Mouse (Mus musculus) myocyte (in vitro differentiated cells): ENCODE results near the gene Lsm12. TPM values are rescaled to one million over a fixed set of nuclear protein-coding genes. Genes with fewer than 3 reads are reported as not detected.

Experiments
- H3K27me3 ChIP-seq: one replicate; pipeline ENCODE4 v1.6.1; 2011; ENCODE audit not compliant: control insufficient read depth, insufficient read depth, insufficient read length
- H3K36me3 ChIP-seq: one replicate; pipeline ENCODE4 v1.6.1; 2011; ENCODE audit not compliant: control insufficient read depth, insufficient read depth
- H3K4me2 ChIP-seq: one replicate; pipeline ENCODE4 v1.6.1; 2011; ENCODE audit warnings: low read depth, control low read depth
- H3K4me3 ChIP-seq: one replicate; pipeline ENCODE4 v1.5.1; 2011; ENCODE audit warnings: mild to moderate bottlenecking, control low read depth, moderate library complexity
- H3K79me2 ChIP-seq: one replicate; pipeline ENCODE4 v1.6.1; 2011; ENCODE audit not compliant: control insufficient read depth, insufficient read depth
- H3ac ChIP-seq: one replicate; pipeline ENCODE4 v1.6.1; 2011; ENCODE audit not compliant: control insufficient read depth, insufficient read length
- CEBPB ChIP-seq: IDR thresholded peaks from 2 replicates; pipeline ENCODE4 v1.6.1; 2011; ENCODE audit warnings: mild to moderate bottlenecking, moderate library complexity; ENCODE audit not compliant: poor library complexity, insufficient read depth, severe bottlenecking
- E2F4 ChIP-seq: IDR thresholded peaks from one replicate; pipeline ENCODE4 v1.6.1; 2011; ENCODE audit warnings: mild to moderate bottlenecking, control low read depth, moderate library complexity; ENCODE audit not compliant: insufficient read depth
- MAX ChIP-seq: IDR thresholded peaks from one replicate; pipeline ENCODE4 v1.6.1; 2011; ENCODE audit warnings: low read depth, mild to moderate bottlenecking, control low read depth
- MYOD1 ChIP-seq, 3 experiments: IDR thresholded peaks; one replicate each; pipeline ENCODE4 v1.6.1; 2011; ENCODE audit warnings: control low read depth in 2 of 3, low read depth in 2 of 3, mild to moderate bottlenecking in 2 of 3, moderate library complexity in 1 of 3; ENCODE audit not compliant: insufficient read length in 2 of 3, control insufficient read depth in 1 of 3
- MYOG ChIP-seq, 3 experiments: IDR thresholded peaks; one replicate each; pipeline ENCODE4 v1.6.1; 2011; ENCODE audit warnings: control low read depth in 2 of 3, low read depth in 2 of 3, mild to moderate bottlenecking in 2 of 3; ENCODE audit not compliant: insufficient read length in 2 of 3, control insufficient read depth in 1 of 3, insufficient read depth in 1 of 3
- POLR2A ChIP-seq: IDR thresholded peaks from one replicate; pipeline ENCODE4 v1.6.1; 2011; ENCODE audit warnings: low read depth, mild to moderate bottlenecking, control low read depth, moderate library complexity; ENCODE audit not compliant: insufficient read length
- POLR2AphosphoS2 ChIP-seq: IDR thresholded peaks from one replicate; pipeline ENCODE4 v1.6.1; 2011; ENCODE audit warnings: low read depth, control low read depth; ENCODE audit not compliant: insufficient read length
- REST ChIP-seq: IDR thresholded peaks from one replicate; pipeline ENCODE4 v1.6.1; 2011; ENCODE audit warnings: mild to moderate bottlenecking, control low read depth, moderate library complexity; ENCODE audit not compliant: insufficient read depth, insufficient read length
- SRF ChIP-seq: IDR thresholded peaks from one replicate; pipeline ENCODE4 v1.6.1; 2011; ENCODE audit warnings: low read depth; ENCODE audit not compliant: control insufficient read depth, insufficient read length
- TCF12 ChIP-seq: IDR thresholded peaks from one replicate; pipeline ENCODE4 v1.6.1; 2011; ENCODE audit warnings: mild to moderate bottlenecking, control low read depth; ENCODE audit not compliant: poor library complexity, insufficient read depth, severe bottlenecking
- TCF3 ChIP-seq: IDR thresholded peaks from one replicate; pipeline ENCODE4 v1.6.1; 2011; ENCODE audit warnings: low read depth, control low read depth; ENCODE audit not compliant: insufficient read length
- USF1 ChIP-seq: IDR thresholded peaks from one replicate; pipeline ENCODE4 v1.6.1; 2011; ENCODE audit warnings: low read depth, mild to moderate bottlenecking, control low read depth, moderate library complexity
- polyA plus RNA-seq: library from polyadenylated mRNA; unstranded; fragments of >200 nt; fragmentation: generic; extraction: Trizol; gene quantifications from one replicate; pipeline ENCODE4 v1.2.1, GENCODE M21; 2012; ENCODE audit warnings: missing spikeins

The Lsm12 gene
- polyA plus RNA-seq, 1 experiment: 33.1 TPM

DNA sequence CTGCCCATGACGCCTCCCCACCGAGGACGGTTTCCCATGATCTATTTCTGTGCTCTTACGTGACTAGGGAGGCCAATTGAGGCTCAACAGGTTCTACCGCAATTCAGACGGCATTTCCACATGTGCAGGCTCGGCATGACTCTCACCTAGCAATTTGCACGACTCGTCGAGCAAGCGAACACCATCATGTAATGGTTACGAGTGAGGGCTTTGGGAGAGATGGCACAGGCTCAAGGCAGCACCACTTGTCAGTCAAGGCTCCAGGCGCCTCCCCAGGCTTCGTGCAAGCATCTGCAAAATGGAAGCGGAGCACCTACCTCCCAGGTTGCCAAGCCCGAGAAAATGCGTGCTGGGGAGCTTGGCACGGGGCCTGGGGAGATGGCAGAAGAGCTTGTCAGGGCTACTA, 26.8 kb upstream of the Lsm12 start:
- Histone ChIP-seq H3K79me2 (peaks cover 68% of the 10 kb centered on the region), H3K4me2 (no peak overlapping the region), H3K4me3 (no peak overlapping the region), H3K27me3 (no peaks in the 10 kb centered on the region), H3ac (no peak overlapping the region), H3K36me3 (no peaks in the 10 kb centered on the region)
- TF ChIP-seq POLR2A: no peak
- TF ChIP-seq USF1: no peak
- no peak for TF ChIP-seq CEBPB
- no peak for TF ChIP-seq MAX
- TF ChIP-seq E2F4: no peak
- TF ChIP-seq TCF3: no peak
- no peak for TF ChIP-seq SRF
- no peak for TF ChIP-seq REST
- TF ChIP-seq TCF12: no peak
- TF ChIP-seq MYOG (IDR thresholded peaks at IDR 0.05; ENCODE audit: control insufficient read depth in 1 of 3, insufficient read depth in 1 of 3, insufficient read length in 2 of 3, low read depth in 2 of 3): no peak
- no peak for TF ChIP-seq MYOD1 (IDR thresholded peaks at IDR 0.05; ENCODE audit: control insufficient read depth in 1 of 3, insufficient read length in 2 of 3, low read depth in 2 of 3)
- no peak for TF ChIP-seq POLR2AphosphoS2

GRCm38 (mm10) chr11:102211011-102211410, 25.9 kb upstream of the Lsm12 start:
- peaks cover 62% of the 10 kb centered on the region for H3K79me2 ChIP-seq

DNA sequence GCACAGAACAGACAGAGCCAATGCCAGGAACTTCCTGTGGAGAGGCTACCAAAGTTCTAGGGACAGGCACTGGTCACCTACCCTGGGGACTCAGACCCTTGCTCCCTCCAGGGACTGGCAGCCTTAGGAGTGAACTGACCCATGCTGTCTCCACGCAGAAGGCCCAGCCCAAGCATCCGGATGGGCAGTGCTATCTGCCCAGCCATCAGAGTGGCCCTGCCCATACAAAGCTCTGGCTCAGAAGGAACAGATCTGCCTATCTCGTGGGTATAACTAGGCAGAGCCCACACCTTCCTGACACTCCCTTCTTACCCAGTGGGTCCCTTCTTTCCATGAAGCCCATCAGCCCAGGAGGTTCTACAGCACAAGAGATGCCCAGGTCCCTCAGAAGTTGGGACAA, 25.1 kb upstream of the Lsm12 start:
- TF ChIP-seq MYOG (IDR thresholded peaks at IDR 0.05; ENCODE audit: control insufficient read depth in 1 of 3, insufficient read depth in 1 of 3, insufficient read length in 2 of 3, low read depth in 2 of 3) (no peak), E2F4 (no peak), MAX (no peak), USF1 (no peak), CEBPB (no peak), SRF (no peak), TCF12 (no peak), POLR2AphosphoS2 (no peak), MYOD1 (IDR thresholded peaks at IDR 0.05; ENCODE audit: control insufficient read depth in 1 of 3, insufficient read length in 2 of 3, low read depth in 2 of 3) (no peak), TCF3 (no peak), POLR2A (no peak), REST (no peak)
- Histone ChIP-seq H3ac (no peak overlapping the region), H3K36me3 (peaks cover 9% of the 10 kb centered on the region), H3K4me2 (peak overlapping the region; percentile 83), H3K79me2 (peaks cover 54% of the 10 kb centered on the region), H3K4me3 (no peak overlapping the region), H3K27me3 (no peaks in the 10 kb centered on the region)

More at GRCm38 (mm10) chr11:102211011-102211410, 25.9 kb upstream of the Lsm12 start:
- TF ChIP-seq MAX (no peak), CEBPB (no peak), TCF12 (no peak), USF1 (no peak), POLR2AphosphoS2 (no peak), E2F4 (no peak), SRF (no peak), POLR2A (no peak), MYOG (IDR thresholded peaks at IDR 0.05; ENCODE audit: control insufficient read depth in 1 of 3, insufficient read depth in 1 of 3, insufficient read length in 2 of 3, low read depth in 2 of 3) (no peak), MYOD1 (IDR thresholded peaks at IDR 0.05; ENCODE audit: control insufficient read depth in 1 of 3, insufficient read length in 2 of 3, low read depth in 2 of 3) (no peak), REST (no peak), TCF3 (no peak)
- Histone ChIP-seq H3K27me3 (no peaks in the 10 kb centered on the region), H3K4me2 (no peak overlapping the region), H3K36me3 (peaks cover 1% of the 10 kb centered on the region), H3ac (no peak overlapping the region), H3K4me3 (no peak overlapping the region)

DNA sequence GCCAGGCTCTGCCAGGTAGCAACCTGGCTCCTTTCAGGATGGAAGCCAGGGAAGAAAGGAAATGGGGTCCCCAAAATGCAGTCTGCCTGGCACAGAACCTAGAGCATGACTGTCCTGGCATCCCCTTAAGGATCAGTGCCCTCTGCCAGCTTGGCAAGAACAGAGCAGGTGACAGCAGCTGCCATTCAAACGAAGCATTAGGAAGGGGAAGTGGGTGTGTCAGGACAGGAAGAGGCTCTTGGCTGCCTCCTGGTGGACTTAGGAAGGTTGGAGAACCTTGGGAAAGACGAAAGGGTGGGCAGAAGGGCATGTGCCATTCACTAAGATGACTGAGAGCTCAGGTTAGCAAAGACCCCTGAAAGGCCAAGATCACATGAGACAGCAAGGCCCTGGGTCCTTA, 24.6 kb upstream of the Lsm12 start:
- H3K36me3 ChIP-seq: peaks cover 12% of the 10 kb centered on the region
- peak overlapping the region; percentile 83 for H3K4me2 ChIP-seq
- H3K79me2 ChIP-seq: peaks cover 49% of the 10 kb centered on the region
- no peak for TF ChIP-seq E2F4
- TF ChIP-seq POLR2AphosphoS2: no peak
- TF ChIP-seq TCF3: no peak
- no peak for TF ChIP-seq USF1
- no peak for TF ChIP-seq MAX
- peak; percentile 28 to 87 (median 77) for TF ChIP-seq MYOD1 (IDR thresholded peaks at IDR 0.05; ENCODE audit: control insufficient read depth in 1 of 3, insufficient read length in 2 of 3, low read depth in 2 of 3)
- TF ChIP-seq MYOG (IDR thresholded peaks at IDR 0.05; ENCODE audit: control insufficient read depth in 1 of 3, insufficient read depth in 1 of 3, insufficient read length in 2 of 3, low read depth in 2 of 3): peak; percentile 26 to 73 (median 44)
- TF ChIP-seq REST: no peak
- no peak for TF ChIP-seq POLR2A
- TF ChIP-seq TCF12: no peak
- no peak for TF ChIP-seq SRF
- TF ChIP-seq CEBPB: no peak
- H3ac ChIP-seq: no peak overlapping the region
- H3K4me3 ChIP-seq: no peak overlapping the region
- H3K27me3 ChIP-seq: no peaks in the 10 kb centered on the region
